Mouse (Mus musculus) CH12.LX (cell line): Measurements from ENCODE around the gene Car2. TPM values are rescaled to one million over a fixed set of nuclear protein-coding genes. Genes with fewer than 3 reads are reported as not detected.

Source experiments
- DNase-seq: peaks from one replicate; pipeline ENCODE4 v3.0.0-alpha.2; 2013; ENCODE audit errors: extremely low read depth
- H3K27ac ChIP-seq: 2 replicates; pipeline ENCODE4 v1.5.1; 2012; ENCODE audit warnings: low read depth, mild to moderate bottlenecking, control low read depth, moderate library complexity; ENCODE audit not compliant: insufficient read depth
- H3K27me3 ChIP-seq: replicated peaks from 2 replicates; pipeline ENCODE3; 2012; ENCODE audit warnings: inconsistent platforms
- H3K36me3 ChIP-seq, 2 experiments: replicated peaks in 1 of 2; 2 replicates each; pipeline versions ENCODE3 to v1.6.1; 2012; ENCODE audit warnings: inconsistent platforms in 1 of 2, low read length in 1 of 2, mild to moderate bottlenecking in 1 of 2, mixed read lengths in 1 of 2, moderate library complexity in 1 of 2; ENCODE audit not compliant: control insufficient read depth in 1 of 2, insufficient read depth in 1 of 2
- H3K4me1 ChIP-seq, 2 experiments: 2 replicates each; pipeline ENCODE4 v1.6.1; 2012; ENCODE audit warnings: inconsistent platforms in 1 of 2, moderate library complexity in 1 of 2; ENCODE audit not compliant: insufficient read depth in 2 of 2, control insufficient read depth in 1 of 2
- H3K4me2 ChIP-seq: 2 replicates; pipeline ENCODE4 v1.6.1; 2012; ENCODE audit warnings: low read depth, mild to moderate bottlenecking, control low read depth; ENCODE audit not compliant: poor library complexity, insufficient read depth, severe bottlenecking
- H3K4me3 ChIP-seq, 3 experiments: fragments of 150-350 bp in 1 of 3; sonication (generic) in 1 of 3; replicated peaks in 1 of 3; 2 replicates each; pipeline versions ENCODE3 to v1.5.1; 2011 to 2012; ENCODE audit warnings: low read depth in 2 of 3, low read length in 2 of 3, mild to moderate bottlenecking in 2 of 3, moderate library complexity in 2 of 3, control low read depth in 1 of 3, improper control_type of control experiment in 1 of 3, inconsistent platforms in 1 of 3, mixed read lengths in 1 of 3; ENCODE audit not compliant: poor library complexity in 1 of 3
- H3K79me2 ChIP-seq: replicated peaks from 2 replicates; pipeline ENCODE4 v1.6.1; 2012; ENCODE audit warnings: mild to moderate bottlenecking, moderate library complexity; ENCODE audit not compliant: control insufficient read depth, poor library complexity, insufficient read depth, severe bottlenecking; ENCODE audit errors: extremely low read depth
- H3K9ac ChIP-seq: 2 replicates; pipeline ENCODE4 v1.6.1; 2012; ENCODE audit warnings: low read depth, mild to moderate bottlenecking, control low read depth, moderate library complexity; ENCODE audit not compliant: insufficient read depth
- H3K9me3 ChIP-seq: replicated peaks from 2 replicates; pipeline ENCODE3; 2012; ENCODE audit warnings: low read length, inconsistent platforms, mixed read lengths
- BHLHE40 ChIP-seq: IDR thresholded peaks from 2 replicates; pipeline ENCODE4 v1.6.1; 2011; ENCODE audit warnings: mild to moderate bottlenecking, low read depth, low read length, improper control_type of control experiment
- CHD1 ChIP-seq: IDR thresholded peaks from 2 replicates; pipeline ENCODE4 v1.6.1; 2012; ENCODE audit warnings: low read depth, low read length, improper control_type of control experiment, inconsistent platforms
- E2F4 ChIP-seq: IDR thresholded peaks from 2 replicates; pipeline ENCODE4 v1.6.1; 2011; ENCODE audit warnings: low read depth, low read length, improper control_type of control experiment; ENCODE audit not compliant: insufficient replicate concordance
- ETS1 ChIP-seq: conservative IDR thresholded peaks from 2 replicates; pipeline ENCODE4 v1.6.1; 2012; ENCODE audit warnings: low read depth, mild to moderate bottlenecking, inconsistent platforms, low read length, improper control_type of control experiment, moderate library complexity
- GABPA ChIP-seq: IDR thresholded peaks from 2 replicates; pipeline ENCODE4 v1.6.1; 2012; ENCODE audit warnings: low read depth, low read length, improper control_type of control experiment, inconsistent platforms; ENCODE audit not compliant: insufficient replicate concordance
- HCFC1 ChIP-seq: IDR thresholded peaks from 2 replicates; pipeline ENCODE4 v1.6.1; 2012; ENCODE audit warnings: low read depth, mild to moderate bottlenecking, inconsistent platforms, low read length, improper control_type of control experiment
- JUN ChIP-seq: IDR thresholded peaks from 2 replicates; pipeline ENCODE4 v1.6.1; 2011; ENCODE audit warnings: low read depth, mild to moderate bottlenecking, low read length, improper control_type of control experiment, moderate library complexity; ENCODE audit not compliant: insufficient read depth
- KAT2A ChIP-seq: IDR thresholded peaks from 2 replicates; pipeline ENCODE4 v1.6.1; 2012; ENCODE audit warnings: low read length, improper control_type of control experiment, inconsistent platforms; ENCODE audit not compliant: insufficient replicate concordance
- MAFK ChIP-seq: IDR thresholded peaks from 2 replicates; pipeline ENCODE4 v1.6.1; 2011; ENCODE audit warnings: low read length, improper control_type of control experiment; ENCODE audit not compliant: insufficient replicate concordance
- MAX ChIP-seq: IDR thresholded peaks from 2 replicates; pipeline ENCODE4 v1.6.1; 2011; ENCODE audit warnings: low read length, improper control_type of control experiment
- MAZ ChIP-seq: IDR thresholded peaks from 2 replicates; pipeline ENCODE4 v1.6.1; 2012; ENCODE audit warnings: low read depth, mild to moderate bottlenecking, inconsistent platforms, low read length, improper control_type of control experiment, moderate library complexity
- NELFE ChIP-seq: IDR thresholded peaks from 2 replicates; pipeline ENCODE4 v1.6.1; 2011; ENCODE audit warnings: low read depth, low read length, improper control_type of control experiment
- NRF1 ChIP-seq: IDR thresholded peaks from 2 replicates; pipeline ENCODE4 v1.6.1; 2014; ENCODE audit warnings: low read depth, mild to moderate bottlenecking, inconsistent platforms, low read length, improper control_type of control experiment, moderate library complexity
- PAX5 ChIP-seq: IDR thresholded peaks from 2 replicates; pipeline ENCODE4 v1.6.1; 2012; ENCODE audit warnings: low read length, inconsistent platforms, mixed read lengths
- POLR2AphosphoS2 ChIP-seq: IDR thresholded peaks from 2 replicates; pipeline ENCODE4 v1.6.1; 2011; ENCODE audit warnings: low read depth, low read length, improper control_type of control experiment
- RAD21 ChIP-seq: IDR thresholded peaks from 2 replicates; pipeline ENCODE4 v1.6.1; 2011; ENCODE audit warnings: low read depth, mild to moderate bottlenecking, low read length, improper control_type of control experiment, moderate library complexity
- RCOR1 ChIP-seq: conservative IDR thresholded peaks from 2 replicates; pipeline ENCODE4 v1.6.1; 2012; ENCODE audit warnings: low read depth, mild to moderate bottlenecking, inconsistent platforms, low read length, improper control_type of control experiment
- SIN3A ChIP-seq: IDR thresholded peaks from 2 replicates; pipeline ENCODE4 v1.6.1; 2012; ENCODE audit warnings: low read length, improper control_type of control experiment, inconsistent platforms
- SMC3 ChIP-seq: IDR thresholded peaks from 2 replicates; pipeline ENCODE4 v1.6.1; 2011; ENCODE audit warnings: low read depth, low read length, improper control_type of control experiment
- UBTF ChIP-seq: IDR thresholded peaks from 2 replicates; pipeline ENCODE4 v1.6.1; 2012; ENCODE audit warnings: low read depth, mild to moderate bottlenecking, inconsistent platforms, low read length, improper control_type of control experiment, moderate library complexity
- ZC3H11A ChIP-seq: IDR thresholded peaks from 2 replicates; pipeline ENCODE4 v1.6.1; 2012; ENCODE audit warnings: low read depth, mild to moderate bottlenecking, inconsistent platforms, low read length, improper control_type of control experiment
- ZKSCAN1 ChIP-seq: IDR thresholded peaks from 2 replicates; pipeline ENCODE4 v1.6.1; 2012; ENCODE audit warnings: low read depth, inconsistent platforms, low read length, improper control_type of control experiment, borderline replicate concordance
- ZNF384 ChIP-seq: IDR thresholded peaks from 2 replicates; pipeline ENCODE4 v1.6.1; 2012; ENCODE audit warnings: low read depth, low read length, improper control_type of control experiment, inconsistent platforms
- dilution Hi-C: fragments of 300-500 bp; cut with MboI; formaldehyde crosslinking; loops from 2 replicates; pipeline ENCODE4 v1.14.3; 2020; ENCODE audit warnings: low sequenced_read_pairs; ENCODE audit not compliant: extremely low pct_unique_long_range_greater_than_20kb, extremely low pct_ligation_motif_present
- in situ Hi-C: fragments of 300-500 bp; cut with MboI; formaldehyde crosslinking; loops from 3 replicates; pipeline ENCODE4 v1.14.3; 2019; ENCODE audit warnings: low sequenced_read_pairs, low pct_ligation_motif_present, low pct_unique_long_range_greater_than_20kb, mixed read lengths
- polyA plus RNA-seq: library from polyadenylated mRNA; unstranded; fragments of >175 nt; gene quantifications from 2 replicates; pipeline ENCODE4 v1.2.1, GENCODE M21; 2012; ENCODE audit warnings: low read depth; ENCODE audit not compliant: insufficient read length
- total RNA-seq, 2 experiments: library from RNA; depleted of rRNA; stranded (reverse); fragments of 300-350 nt in 1 of 2; fragments of >200 nt in 1 of 2; gene quantifications; 2 replicates each; pipeline ENCODE4 v1.2.3; 2012 to 2014

Car2 gene
- total and polyA plus RNA-seq, 3 experiments = 0.16 TPM; not detected in 2

- Histone ChIP-seq H3K9ac (no peak overlapping the region), H3K27me3 (no peaks in the 10 kb centered on the region), H3K4me1 (no peaks in the 10 kb centered on the region), H3K27ac (no peak overlapping the region), H3K4me2 (no peak overlapping the region), H3K9me3 (no peaks in the 10 kb centered on the region), H3K36me3 (no peaks in the 10 kb centered on the region), H3K4me3 (no peak overlapping the region), H3K79me2 (no peaks in the 10 kb centered on the region)
- no peak for DNase-seq
- in situ Hi-C loops (no loop called here), dilution Hi-C loops (no loop called here)
- TF ChIP-seq BHLHE40 (no peak), SIN3A (no peak), UBTF (no peak), NELFE (no peak), MAX (no peak), HCFC1 (no peak), E2F4 (no peak), MAZ (no peak), NRF1 (no peak), ZKSCAN1 (no peak)
- TF ChIP-seq, all 38 proteins: peak for 0
Observed at GRCm38 (mm10) chr3:14848587-14849254, 37.4 kb upstream of the Car2 start.

DNA sequence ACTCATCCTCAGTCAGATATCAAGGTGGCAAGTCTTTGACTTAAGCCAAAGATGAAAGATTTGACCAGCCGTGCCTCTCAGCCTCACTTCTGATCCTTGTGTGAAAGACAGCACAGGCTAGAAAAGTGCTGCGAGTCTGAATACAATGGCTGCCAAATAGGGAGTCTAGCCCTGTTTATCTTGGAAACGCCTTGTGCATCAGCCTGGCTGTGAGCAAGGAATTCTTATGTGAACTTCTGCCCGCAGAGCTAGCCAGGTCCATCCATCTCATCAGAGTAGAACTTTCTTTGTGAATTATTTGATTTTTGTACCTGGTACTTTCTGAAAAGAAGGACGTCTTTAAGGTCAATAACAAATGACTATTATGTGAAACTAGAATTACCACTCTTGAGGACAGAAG, 32.1 kb upstream of the Car2 start:
- no peaks in the 10 kb centered on the region for H3K9me3 ChIP-seq
- H3K4me3 ChIP-seq = no peak overlapping the region
- H3K36me3 ChIP-seq = no peaks in the 10 kb centered on the region
- in situ Hi-C loops (no loop called here), dilution Hi-C loops (no loop called here)
- H3K4me1 ChIP-seq = no peaks in the 10 kb centered on the region
- no peak overlapping the region for H3K9ac ChIP-seq
- H3K4me2 ChIP-seq = no peak overlapping the region
- no peak for TF ChIP-seq RAD21
- TF ChIP-seq JUN = no peak
- no peak for TF ChIP-seq MAZ
- TF ChIP-seq PAX5 = no peak
- TF ChIP-seq ZKSCAN1 = no peak
- TF ChIP-seq GABPA = no peak
- TF ChIP-seq CHD1 = no peak
- no peak for TF ChIP-seq POLR2AphosphoS2
- TF ChIP-seq ZC3H11A = no peak
- no peak for TF ChIP-seq RCOR1
- no peak for TF ChIP-seq NELFE
- TF ChIP-seq ETS1 = no peak
- no peak for TF ChIP-seq BHLHE40
- no peak for TF ChIP-seq ZNF384
- TF ChIP-seq SMC3 = no peak
- TF ChIP-seq MAFK = no peak
- TF ChIP-seq KAT2A = no peak
- H3K27me3 ChIP-seq = no peaks in the 10 kb centered on the region
- no peak for DNase-seq
- H3K79me2 ChIP-seq = no peaks in the 10 kb centered on the region
- H3K27ac ChIP-seq = no peak overlapping the region
